Mouse (Mus musculus) frontal cortex, postnatal 36 days (tissue): ENCODE measurements at regions not wholly inside any gene's neighbourhood (a gene's known extent, or its start where the extent isn't known, plus 50 kb on each side); places are given as distances from the start of the nearest gene placed in this dataset.

Source experiments
- DNase-seq, 2 experiments: peaks; one replicate each; pipeline ENCODE4 v3.0.0; 2022; ENCODE audit warnings: low spot score in 2 of 2

DNA sequence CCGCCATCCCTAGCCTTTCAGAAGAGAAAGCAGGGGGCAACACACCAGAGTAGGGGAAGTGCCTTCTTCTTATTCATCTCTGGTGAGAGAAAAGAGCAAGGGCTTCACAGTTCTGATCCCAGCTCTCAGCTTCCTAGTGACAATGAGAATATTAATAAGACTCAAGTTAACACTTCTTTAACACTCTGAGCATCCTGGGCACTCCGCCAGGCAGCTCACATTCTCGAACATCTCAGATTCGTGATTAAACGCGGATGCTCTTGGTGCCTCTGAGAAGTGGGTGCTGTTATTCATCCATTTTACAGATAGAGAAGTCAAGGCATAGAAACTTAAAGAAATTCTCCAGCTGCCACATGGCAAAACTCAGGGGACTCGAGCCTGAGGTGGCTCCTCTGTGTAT is 237.1 kb downstream of the Rps15a start:
- DNase-seq, result peak; percentile 30 to 50

DNA sequence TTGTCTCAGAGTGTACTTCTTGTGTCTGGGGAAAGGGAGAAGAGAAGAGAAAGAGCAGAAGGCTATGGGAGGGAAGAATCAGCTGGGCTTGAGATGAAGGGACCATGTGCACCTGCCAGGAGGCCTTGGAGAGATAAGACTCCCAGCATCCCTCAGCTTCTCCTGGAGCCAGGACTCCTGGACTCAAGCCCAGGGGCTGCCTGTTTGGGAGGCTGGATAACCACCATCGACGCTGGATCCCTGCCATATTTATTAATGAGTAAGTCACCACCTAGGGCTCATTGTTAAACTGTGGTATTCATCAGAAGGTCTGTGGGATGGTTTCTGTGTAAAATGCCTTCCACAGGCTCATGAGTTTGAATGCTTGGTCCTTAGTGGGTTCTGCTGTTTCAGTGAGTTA is 240.7 kb downstream of the Rps15a start:
- no peak for DNase-seq

DNA sequence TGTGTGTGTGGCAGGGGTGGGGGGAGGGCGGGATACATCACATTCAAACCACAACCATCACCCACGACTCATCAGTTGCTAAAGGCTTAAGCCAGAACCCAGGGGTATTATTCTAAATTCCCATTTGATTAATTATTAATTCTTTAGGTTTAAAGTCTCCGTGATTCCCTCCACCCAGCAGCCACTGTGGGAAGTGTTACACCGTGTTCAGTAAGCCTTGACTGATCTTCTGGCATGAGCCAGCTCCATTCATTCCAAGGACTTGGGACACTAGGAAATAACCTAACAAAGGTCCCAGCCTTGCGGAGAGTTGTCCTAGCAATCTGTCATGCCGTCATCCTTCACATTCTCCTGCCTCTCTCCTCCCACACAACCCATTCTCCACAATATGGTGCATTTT is 256.6 kb downstream of the Rps15a start:
- DNase-seq, result no peak

GRCm38 (mm10) chr7:117855955-117856354 is 260.0 kb downstream of the Rps15a start:
- DNase-seq, result peak in 1 of 2 experiments; percentile 26

DNA sequence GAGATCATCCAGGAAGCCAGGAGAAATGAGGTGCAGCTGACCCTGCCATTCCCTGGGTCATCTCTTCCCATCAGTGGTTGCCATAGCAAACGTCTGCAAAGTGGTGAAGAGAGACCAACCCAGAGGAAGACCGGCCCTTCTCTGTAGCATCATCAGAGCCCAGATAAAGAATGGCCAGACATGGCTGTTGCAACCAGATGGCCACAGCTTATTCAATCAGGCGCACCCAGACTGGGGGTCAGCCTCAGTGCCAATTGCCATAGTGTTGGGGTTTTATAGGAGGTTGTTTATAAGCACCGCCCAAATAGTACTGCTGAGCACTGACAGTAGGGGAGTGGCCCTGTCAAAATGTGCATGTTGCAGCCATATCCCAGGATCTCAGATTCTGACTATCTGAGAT is 262.3 kb downstream of the Rps15a start:
- DNase-seq, result no peak

GRCm38 (mm10) chr7:117852866-117853265 is 263.1 kb downstream of the Rps15a start:
- DNase-seq, result no peak

GRCm38 (mm10) chr7:117850822-117851221 is 265.2 kb downstream of the Rps15a start:
- no peak for DNase-seq

GRCm38 (mm10) chr7:117846041-117846440 is 269.9 kb downstream of the Rps15a start:
- DNase-seq, result no peak

DNA sequence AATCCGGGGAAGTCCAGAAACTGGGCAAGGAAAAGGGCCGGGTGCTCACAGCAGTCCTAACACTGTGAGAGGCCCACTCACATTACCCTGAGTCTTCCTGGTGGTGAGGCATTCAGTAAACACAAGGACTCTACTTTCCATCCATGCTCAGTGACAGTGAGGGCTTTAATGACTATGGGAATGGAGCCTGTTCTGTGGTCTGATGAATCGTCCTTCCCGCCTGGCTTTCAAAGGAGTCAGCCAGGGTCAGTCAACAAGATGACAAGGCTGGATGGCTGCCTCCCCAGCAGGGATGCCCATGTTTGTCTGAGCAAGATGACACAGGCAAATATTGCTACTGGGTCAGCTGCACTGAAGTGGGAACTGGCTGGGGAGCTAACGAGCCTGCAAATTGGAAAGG is 273.2 kb downstream of the Rps15a start:
- no peak for DNase-seq

DNA sequence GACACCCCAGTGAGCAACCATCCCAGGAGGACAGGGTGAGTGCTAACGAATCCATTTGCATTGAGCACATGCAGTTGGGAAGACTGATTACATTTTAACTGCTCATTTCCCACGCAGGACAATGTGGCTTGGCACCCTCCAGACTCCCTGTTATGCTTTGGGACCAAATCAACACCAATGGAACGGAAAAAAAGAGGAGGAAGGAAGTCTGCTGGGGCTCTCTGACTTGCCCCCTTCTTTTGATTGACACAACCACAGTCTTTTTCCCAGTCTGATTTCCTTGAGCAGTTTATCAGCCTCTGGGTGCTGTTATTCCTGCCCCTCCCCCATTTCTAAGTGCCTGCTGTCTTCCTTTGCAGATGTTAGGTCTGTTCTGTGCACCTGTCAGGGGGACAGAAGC is 321.0 kb downstream of the Rps15a start:
- no peak for DNase-seq

- DNase-seq, result no peak
Observed at GRCm38 (mm10) chr7:117793991-117794390, 322.0 kb downstream of the Rps15a start.

DNA sequence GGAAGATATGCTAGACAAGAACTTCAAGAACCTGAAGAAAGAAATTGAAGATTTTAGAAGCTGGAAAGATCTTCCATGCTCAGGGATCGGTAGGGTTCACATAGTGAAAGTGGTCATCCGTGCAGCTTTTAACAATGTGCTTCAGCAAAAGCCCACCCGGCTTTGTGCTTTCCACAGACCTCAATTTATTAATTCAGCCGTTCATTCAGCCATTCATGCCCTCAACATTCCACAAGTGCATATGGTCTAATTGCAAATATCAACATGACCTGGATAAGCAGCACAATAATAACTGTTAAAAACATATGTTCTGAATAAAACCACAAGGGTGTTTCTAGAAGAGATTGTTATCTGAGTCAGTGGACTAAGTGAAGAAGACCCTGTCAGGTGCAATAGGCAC is 323.5 kb downstream of the Rps15a start:
- DNase-seq, result no peak

DNA sequence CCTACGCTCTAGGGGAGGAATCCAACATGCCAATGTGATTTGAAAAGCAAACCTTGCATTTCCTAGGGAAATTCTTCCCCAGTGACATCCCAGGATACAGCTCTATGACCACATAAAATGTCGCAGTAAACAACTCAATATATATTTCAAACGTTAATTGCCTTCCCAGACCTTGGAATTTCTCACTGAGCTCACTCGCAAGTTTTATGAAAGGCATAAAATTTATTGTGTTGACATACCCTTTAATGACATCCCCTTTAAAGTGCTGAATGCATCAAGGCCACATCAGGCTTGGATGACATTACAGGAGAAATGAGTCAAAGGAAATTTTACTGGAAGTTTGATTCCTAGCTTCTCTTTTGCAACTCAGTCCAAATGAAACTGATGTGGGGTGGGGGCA is 337.0 kb downstream of the Rps15a start:
- no peak for DNase-seq

DNA sequence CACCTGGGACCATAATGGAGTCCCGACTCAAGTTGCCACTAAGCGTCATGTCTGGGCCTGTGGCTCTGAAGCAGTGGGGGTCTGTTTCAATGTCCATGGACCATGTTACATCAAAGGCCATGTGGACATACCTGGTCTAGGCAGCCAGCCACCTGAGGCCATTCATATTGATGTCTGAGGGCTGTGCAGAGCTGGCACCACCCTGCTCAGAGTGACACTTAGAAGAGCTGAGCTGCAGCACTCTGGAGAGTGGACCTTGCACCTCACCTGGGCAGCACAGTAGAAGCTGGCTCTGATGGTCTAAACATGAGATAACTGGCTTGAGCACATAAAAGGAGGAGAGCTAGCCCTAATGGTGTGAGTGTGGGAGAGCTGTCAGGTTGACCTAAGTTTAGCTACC is 338.1 kb downstream of the Rps15a start:
- DNase-seq, result no peak

GRCm38 (mm10) chr7:117771836-117772235 is 344.2 kb downstream of the Rps15a start:
- DNase-seq, result no peak

DNA sequence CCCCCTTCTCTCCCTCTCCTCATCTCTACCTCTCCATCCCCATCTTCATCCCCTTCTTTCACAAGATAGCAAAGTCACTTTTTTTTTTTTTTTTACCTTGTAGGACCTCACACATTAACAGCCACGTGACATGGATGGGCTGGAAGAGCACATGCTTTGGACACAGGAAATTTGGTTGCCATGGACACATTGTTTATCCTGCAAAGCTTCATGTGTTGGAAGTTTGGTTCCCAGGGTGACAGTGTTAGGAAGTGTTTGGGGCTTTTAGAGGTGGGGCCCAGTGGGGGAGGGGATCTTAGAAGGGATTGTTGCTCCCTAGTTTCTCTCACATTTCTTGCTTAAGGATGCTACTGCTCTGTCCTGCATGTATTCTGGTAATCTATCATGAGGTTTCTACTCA is 356.5 kb downstream of the Rps15a start:
- DNase-seq, result no peak

DNA sequence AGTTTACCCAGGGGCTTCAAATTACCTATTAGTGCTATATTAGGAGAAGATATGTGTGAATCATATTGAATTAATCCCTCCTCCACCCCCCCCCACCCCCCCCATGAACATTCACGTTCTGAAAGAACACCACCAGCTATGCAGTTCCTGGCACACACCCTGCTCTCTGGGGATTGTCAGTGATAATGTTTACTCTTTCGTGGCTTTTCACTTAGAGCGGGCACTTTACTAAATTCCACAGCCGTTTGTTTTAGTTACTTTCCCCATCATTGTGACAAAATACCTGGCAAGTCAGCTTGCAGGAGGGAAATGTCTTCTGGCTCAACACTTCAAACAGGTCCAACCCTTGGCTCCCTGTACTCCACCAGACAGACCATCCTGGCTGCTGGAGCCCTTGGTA is 359.0 kb downstream of the Rps15a start:
- no peak for DNase-seq

- peak in 1 of 2 experiments; percentile 10 for DNase-seq
Observed at GRCm38 (mm10) chr7:117755830-117756229, 360.2 kb downstream of the Rps15a start.

- DNase-seq, result peak; percentile 47 to 59
Observed at GRCm38 (mm10) chr7:117753296-117753695, 362.7 kb downstream of the Rps15a start.

DNA sequence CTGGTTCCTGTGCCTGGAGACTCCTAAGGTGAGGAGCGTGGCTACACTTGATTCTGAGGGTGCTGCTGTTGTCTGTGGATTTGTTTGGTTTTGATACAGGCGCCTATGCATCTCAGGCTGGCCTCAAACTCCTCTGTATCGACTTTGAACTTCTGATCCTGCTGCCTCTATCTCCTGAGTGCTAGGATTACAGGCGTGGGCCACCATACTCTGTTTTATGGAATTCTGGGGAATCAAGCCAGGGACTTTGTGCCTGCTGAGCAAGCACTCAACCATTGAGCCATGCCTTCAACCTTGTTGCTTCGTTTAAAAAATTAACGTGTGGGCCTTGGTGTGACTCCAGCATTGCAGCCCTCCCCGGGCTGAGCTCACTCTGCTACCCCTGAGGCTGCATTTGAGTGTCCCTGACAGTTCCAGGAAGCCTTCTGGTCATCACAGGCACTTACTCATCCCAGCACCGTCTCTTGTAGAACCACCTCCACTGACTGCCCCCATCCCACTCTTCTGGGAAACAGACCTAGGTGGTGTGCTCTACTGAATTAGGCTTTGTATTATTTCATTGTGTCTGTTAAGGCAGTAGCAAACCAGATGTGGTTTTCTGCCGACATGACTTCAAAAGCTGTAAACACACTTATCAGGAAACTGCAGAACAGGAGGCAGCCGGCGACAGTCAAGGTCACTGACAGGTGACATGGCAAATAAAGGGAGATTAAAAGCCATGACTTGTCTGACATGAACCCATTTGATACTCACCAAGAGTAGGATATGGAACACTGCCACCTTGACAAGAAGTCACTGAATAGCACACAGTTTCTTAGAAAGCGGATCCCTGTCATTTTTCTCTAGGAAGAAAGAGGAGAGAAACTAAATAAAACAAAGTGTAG is 363.4 kb downstream of the Rps15a start:
- no peak for DNase-seq

DNA sequence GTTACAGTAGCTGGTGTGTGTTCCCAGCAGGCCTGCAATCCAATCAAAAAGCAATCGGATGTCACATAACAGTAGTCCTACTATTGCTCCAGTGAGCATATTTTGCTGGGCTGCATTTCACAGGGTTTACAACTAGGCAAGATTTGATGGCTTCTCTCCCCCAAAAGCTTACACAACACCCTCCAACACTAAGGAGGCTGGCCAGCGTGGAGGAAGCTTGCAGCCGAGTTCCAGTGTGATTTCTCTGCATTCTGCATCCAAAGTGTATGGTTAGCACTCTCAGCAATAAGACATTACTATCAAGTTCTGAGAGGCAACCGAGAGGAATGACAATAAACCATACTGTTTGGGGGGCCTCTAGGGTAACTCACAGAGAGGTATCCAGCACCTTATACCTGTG is 367.2 kb downstream of the Xylt1 start:
- DNase-seq, result no peak

- DNase-seq, result no peak
Observed at GRCm38 (mm10) chr7:117746393-117746792, 365.6 kb downstream of the Xylt1 start.

DNA sequence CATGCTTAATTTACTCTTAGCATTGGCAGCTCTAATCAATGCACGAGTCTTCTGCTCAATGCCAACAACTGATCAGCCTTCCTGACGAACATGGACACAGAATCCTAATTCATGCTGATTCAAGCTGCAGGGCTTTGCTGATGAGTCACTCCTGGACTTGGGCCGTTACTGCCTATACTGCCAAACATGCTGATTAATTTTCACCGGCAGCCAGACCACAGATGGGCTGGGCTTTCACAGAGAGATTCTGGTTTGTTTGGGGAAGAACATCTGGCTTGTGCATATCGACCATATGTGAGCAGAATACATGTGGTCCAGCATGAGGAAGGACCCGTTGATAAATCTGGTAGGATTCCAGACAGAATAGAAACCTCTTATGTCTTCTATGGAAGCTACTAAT is 358.9 kb downstream of the Xylt1 start:
- no peak for DNase-seq

DNA sequence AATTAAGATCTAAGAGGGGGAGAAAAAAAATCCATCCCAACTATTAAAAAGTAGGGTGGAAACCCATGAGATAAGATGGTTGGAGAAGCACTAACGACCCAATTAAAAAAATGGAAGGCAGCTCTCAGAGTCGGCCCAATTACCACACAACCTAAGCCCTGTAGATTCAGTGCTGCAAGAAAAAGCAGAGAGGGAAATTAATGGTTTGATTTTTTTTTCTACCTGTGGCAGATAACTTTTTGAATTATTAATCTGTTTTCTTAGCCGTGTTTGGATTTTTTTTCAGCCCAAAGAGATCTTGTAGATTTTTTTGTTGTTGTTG is 354.9 kb downstream of the Xylt1 start:
- DNase-seq, result no peak
